Mouse (Mus musculus) limb, embryonic 10.5 days (tissue): ENCODE measurements around the gene Parvb. TPM values are rescaled to one million over a fixed set of nuclear protein-coding genes. Genes with fewer than 3 reads are reported as not detected.

Experiments used
- DNase-seq: peaks from one replicate; pipeline ENCODE4 v3.0.0-alpha.2; 2017; ENCODE audit warnings: low spot score
- H3K27ac ChIP-seq: fragments of 300-500 bp; sonication (generic); 2 replicates; pipeline ENCODE4 v1.5.1; 2016; ENCODE audit warnings: mild to moderate bottlenecking
- H3K27me3 ChIP-seq: fragments of 300-500 bp; sonication (generic); 2 replicates; pipeline ENCODE4 v1.6.1; 2016; ENCODE audit warnings: low read depth, mild to moderate bottlenecking; ENCODE audit not compliant: poor library complexity, severe bottlenecking
- H3K36me3 ChIP-seq: fragments of 300-500 bp; sonication (generic); 2 replicates; pipeline ENCODE4 v1.6.1; 2016; ENCODE audit warnings: mild to moderate bottlenecking, moderate library complexity
- H3K4me1 ChIP-seq: fragments of 300-500 bp; sonication (generic); 2 replicates; pipeline ENCODE4 v1.6.1; 2016
- H3K4me3 ChIP-seq: fragments of 300-500 bp; sonication (generic); 2 replicates; pipeline ENCODE4 v1.5.1; 2016; ENCODE audit warnings: mild to moderate bottlenecking, moderate library complexity
- H3K9me3 ChIP-seq: fragments of 300-500 bp; sonication (generic); replicated peaks from 2 replicates; pipeline ENCODE4 v1.6.1; 2016; ENCODE audit warnings: mild to moderate bottlenecking
- WGBS: fragments of 180-500 bp; shearing (Covaris S2); methylation state at CpG from one replicate; pipeline ENCODE4 v1.1.7; 2016; 5-methylcytosine and 5-hydroxymethylcytosine counted together
- polyA plus RNA-seq: library from polyadenylated mRNA; unstranded; fragments of >200 nt; fragmentation: Nextera tagmentation; extraction: Ambion mirVana; gene quantifications from 2 replicates; pipeline ENCODE4 v1.2.1, GENCODE M21; 2016

The Parvb gene
- polyA plus RNA-seq = 9.0 and 11.0 TPM in 2 replicates

- H3K9me3 ChIP-seq = no peaks in the 10 kb centered on the region
- under 1% methylated on average over 53 of the region's 53 CpGs for WGBS
- H3K4me1 ChIP-seq = peaks cover 45% of the 10 kb centered on the region
- peak within 1 kb of the TSS; percentile 66 for H3K4me3 ChIP-seq
- H3K27me3 ChIP-seq = no peaks in the 10 kb centered on the region
- H3K27ac ChIP-seq = peak within 1 kb of the TSS; percentile 91
- peaks cover 15% of the 10 kb centered on the region for H3K36me3 ChIP-seq
- DNase-seq = peak; percentile 79
Measured at GRCm38 (mm10) chr15:84231721-84232561, at the start of gene Parvb. TSS of gene Parvb (plus strand) at chr15:84232043.

GRCm38 (mm10) chr15:84183967-84184366 lies 47.9 kb upstream of the Parvb start:
- no peak for DNase-seq
- no peaks in the 10 kb centered on the region for H3K36me3 ChIP-seq
- H3K4me1 ChIP-seq = peaks cover 34% of the 10 kb centered on the region
- peak overlapping the region; percentile 37 for H3K27ac ChIP-seq
- 33% methylated on average over 1 of the region's 1 CpGs for WGBS
- H3K4me3 ChIP-seq = no peak overlapping the region
- H3K27me3 ChIP-seq = peaks cover 22% of the 10 kb centered on the region
- H3K9me3 ChIP-seq = no peaks in the 10 kb centered on the region

- Histone ChIP-seq H3K9me3 (no peaks in the 10 kb centered on the region), H3K27ac (no peak overlapping the region), H3K27me3 (peaks cover 16% of the 10 kb centered on the region), H3K4me3 (no peak overlapping the region), H3K36me3 (no peaks in the 10 kb centered on the region), H3K4me1 (peaks cover 34% of the 10 kb centered on the region)
- 67% methylated on average over 4 of the region's 4 CpGs for WGBS
- DNase-seq = no peak
Measured at GRCm38 (mm10) chr15:84186196-84186595, 45.6 kb upstream of the Parvb start.

GRCm38 (mm10) chr15:84188887-84189530 lies 42.8 kb upstream of the Parvb start:
- no peaks in the 10 kb centered on the region for H3K36me3 ChIP-seq
- 59% methylated on average over 2 of the region's 2 CpGs for WGBS
- no peak overlapping the region for H3K4me3 ChIP-seq
- H3K27ac ChIP-seq = no peak overlapping the region
- no peaks in the 10 kb centered on the region for H3K9me3 ChIP-seq
- peaks cover 26% of the 10 kb centered on the region for H3K4me1 ChIP-seq
- no peak for DNase-seq
- H3K27me3 ChIP-seq = 0 out of 2 replicates have a peak, but pooled peaks cover 4% of the 10 kb centered on the region

GRCm38 (mm10) chr15:84189881-84190280 lies 42.0 kb upstream of the Parvb start:
- Histone ChIP-seq H3K27me3 (no peaks in the 10 kb centered on the region), H3K4me1 (peaks cover 18% of the 10 kb centered on the region), H3K27ac (no peak overlapping the region), H3K36me3 (0 out of 2 replicates have a peak, but pooled peaks cover 2% of the 10 kb centered on the region), H3K9me3 (no peaks in the 10 kb centered on the region), H3K4me3 (no peak overlapping the region)
- WGBS = 45% methylated on average over 3 of the region's 3 CpGs
- DNase-seq = no peak

GRCm38 (mm10) chr15:84191724-84192057 lies 40.2 kb upstream of the Parvb start:
- peak overlapping the region; percentile 96 for H3K4me3 ChIP-seq
- H3K4me1 ChIP-seq = peaks cover 15% of the 10 kb centered on the region
- no peaks in the 10 kb centered on the region for H3K27me3 ChIP-seq
- H3K9me3 ChIP-seq = no peaks in the 10 kb centered on the region
- peak overlapping the region; percentile 93 for H3K27ac ChIP-seq
- H3K36me3 ChIP-seq = peaks cover 18% of the 10 kb centered on the region
- 1% methylated on average over 9 of the region's 9 CpGs for WGBS
- no peak for DNase-seq

GRCm38 (mm10) chr15:84192058-84192791 lies 39.6 kb upstream of the Parvb start, which contains the start of gene Samm50:
TSS of gene Samm50 (plus strand) at chr15:84192241.
- Histone ChIP-seq H3K9me3 (no peaks in the 10 kb centered on the region), H3K27ac (peak within 1 kb of the TSS; percentile 93), H3K27me3 (no peaks in the 10 kb centered on the region), H3K4me1 (peaks cover 15% of the 10 kb centered on the region), H3K36me3 (peaks cover 24% of the 10 kb centered on the region), H3K4me3 (peak within 1 kb of the TSS; percentile 96)
- 5% methylated on average over 48 of the region's 48 CpGs for WGBS
- DNase-seq = peak; percentile 93

- no peak for DNase-seq
- peaks cover 11% of the 10 kb centered on the region for H3K4me1 ChIP-seq
- peaks cover 68% of the 10 kb centered on the region for H3K36me3 ChIP-seq
- H3K4me3 ChIP-seq = no peak overlapping the region
- H3K27ac ChIP-seq = no peak overlapping the region
- WGBS = 93% methylated on average over 8 of the region's 8 CpGs
- no peaks in the 10 kb centered on the region for H3K27me3 ChIP-seq
- no peaks in the 10 kb centered on the region for H3K9me3 ChIP-seq
Measured at GRCm38 (mm10) chr15:84196486-84197165, 35.2 kb upstream of the Parvb start.

GRCm38 (mm10) chr15:84207327-84207726 lies 24.5 kb upstream of the Parvb start:
- 91% methylated on average over 4 of the region's 4 CpGs for WGBS
- Histone ChIP-seq H3K27ac (no peak overlapping the region), H3K36me3 (peaks cover 97% of the 10 kb centered on the region), H3K9me3 (no peaks in the 10 kb centered on the region), H3K4me3 (no peak overlapping the region), H3K4me1 (peaks cover 5% of the 10 kb centered on the region), H3K27me3 (no peaks in the 10 kb centered on the region)
- DNase-seq = no peak

- DNase-seq = no peak
- no peaks in the 10 kb centered on the region for H3K9me3 ChIP-seq
- 85% methylated on average over 11 of the region's 11 CpGs for WGBS
- H3K4me3 ChIP-seq = no peak overlapping the region
- H3K27me3 ChIP-seq = no peaks in the 10 kb centered on the region
- H3K4me1 ChIP-seq = peaks cover 29% of the 10 kb centered on the region
- H3K36me3 ChIP-seq = peaks cover 82% of the 10 kb centered on the region
- H3K27ac ChIP-seq = peak overlapping the region; percentile 50; the same call in 1 of the 2 replicates
Measured at GRCm38 (mm10) chr15:84209517-84210412, 22.1 kb upstream of the Parvb start.

GRCm38 (mm10) chr15:84210461-84210860 lies 21.4 kb upstream of the Parvb start:
- Histone ChIP-seq H3K4me3 (no peak overlapping the region), H3K4me1 (peaks cover 36% of the 10 kb centered on the region), H3K9me3 (no peaks in the 10 kb centered on the region), H3K27me3 (no peaks in the 10 kb centered on the region), H3K27ac (peak overlapping the region; percentile 50; the same call in 1 of the 2 replicates), H3K36me3 (peaks cover 80% of the 10 kb centered on the region)
- WGBS = 93% methylated on average over 13 of the region's 13 CpGs
- no peak for DNase-seq
